Mouse (Mus musculus) cortical plate, adult 2 months (tissue): ENCODE data around the gene Tcf3.

ENCODE experiments used
- CTCF ChIP-seq: fragments of 200-500 bp; IDR thresholded peaks from 2 replicates; pipeline ENCODE4 v1.5.1; 2011; ENCODE audit warnings: mild to moderate bottlenecking, control low read depth, low read length; ENCODE audit not compliant: insufficient read depth; ENCODE audit errors: extremely low read depth
- POLR2A ChIP-seq: fragments of 200-500 bp; IDR thresholded peaks from 2 replicates; pipeline ENCODE4 v1.6.1; 2011; ENCODE audit warnings: mild to moderate bottlenecking, low read length, control low read depth; ENCODE audit not compliant: insufficient read depth; ENCODE audit errors: extremely low read depth

- no peak for TF ChIP-seq CTCF
- no peak for TF ChIP-seq POLR2A
Measured at GRCm38 (mm10) chr10:80363734-80364133, 69.7 kb downstream of the Tcf3 start.
